Mouse (Mus musculus): Measurements from ENCODE around the gene Lsg1. TPM values are rescaled to one million over a fixed set of nuclear protein-coding genes. Genes with fewer than 3 reads are reported as not detected.

The Lsg1 gene
- 10 to 100 TPM; 16.3 to 17.5 TPM for total RNA-seq (2021)
- long read RNA-seq, experiment 1, transcript Lsg1-201 (14 exons, 3,180 nt), result major isoform, 6 of 10 reads
- long read RNA-seq, experiment 1, partial matches to known transcripts, result 4 of 10 reads
- long read RNA-seq, experiment 1, other reads (novel, unspliced or antisense), result 0 of 10 reads
- long read RNA-seq, experiment 2, transcript Lsg1-201 (14 exons, 3,180 nt), result major isoform, 11 of 16 reads
- long read RNA-seq, experiment 2, partial matches to known transcripts, result 5 of 16 reads
- long read RNA-seq, experiment 2, other reads (novel, unspliced or antisense), result 0 of 16 reads

DNA sequence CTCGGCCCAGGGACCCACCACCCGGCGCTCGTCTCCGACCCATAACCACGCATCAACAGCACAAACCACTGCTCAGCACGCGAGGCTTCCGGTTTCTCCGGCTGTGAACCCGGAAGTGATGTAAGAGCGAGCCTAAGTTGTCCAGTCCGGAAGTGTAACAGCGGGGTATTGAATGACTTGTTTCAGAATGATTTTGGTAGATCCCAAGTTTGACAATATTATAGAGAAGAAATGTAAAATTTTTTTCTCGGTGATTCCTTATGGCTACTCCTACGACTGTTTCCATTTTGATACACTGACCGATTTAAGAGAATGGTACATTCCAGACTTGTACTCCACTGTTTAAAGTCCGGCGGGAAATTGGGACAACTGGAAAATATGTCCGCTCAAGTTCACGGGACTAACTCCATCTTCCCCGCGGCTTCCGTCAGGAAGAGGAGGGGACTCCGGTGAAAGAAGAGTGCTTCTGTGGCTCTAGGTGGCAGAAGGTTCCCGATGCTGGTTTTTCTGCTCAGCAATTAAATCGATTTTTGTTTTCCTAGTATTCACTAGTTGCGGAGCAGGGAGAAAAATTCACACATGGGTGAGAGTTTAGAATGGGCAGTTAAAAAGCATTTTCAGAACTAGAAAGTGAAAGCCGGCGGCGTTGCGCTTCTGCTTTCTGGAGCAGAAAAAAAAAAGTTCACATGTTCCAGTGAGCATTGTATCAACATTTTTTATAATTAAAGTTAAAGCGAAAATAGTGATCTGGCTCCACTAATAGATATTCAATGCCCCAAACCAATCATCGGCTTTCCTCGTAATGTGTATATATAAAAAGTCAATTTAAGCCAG lies at the start of gene Lsg1:
Gene Lsg1 (minus strand): TSS at position 99 of the 834 bp plus-strand sequence.
- DNase-seq, result peak; percentile 75

DNA sequence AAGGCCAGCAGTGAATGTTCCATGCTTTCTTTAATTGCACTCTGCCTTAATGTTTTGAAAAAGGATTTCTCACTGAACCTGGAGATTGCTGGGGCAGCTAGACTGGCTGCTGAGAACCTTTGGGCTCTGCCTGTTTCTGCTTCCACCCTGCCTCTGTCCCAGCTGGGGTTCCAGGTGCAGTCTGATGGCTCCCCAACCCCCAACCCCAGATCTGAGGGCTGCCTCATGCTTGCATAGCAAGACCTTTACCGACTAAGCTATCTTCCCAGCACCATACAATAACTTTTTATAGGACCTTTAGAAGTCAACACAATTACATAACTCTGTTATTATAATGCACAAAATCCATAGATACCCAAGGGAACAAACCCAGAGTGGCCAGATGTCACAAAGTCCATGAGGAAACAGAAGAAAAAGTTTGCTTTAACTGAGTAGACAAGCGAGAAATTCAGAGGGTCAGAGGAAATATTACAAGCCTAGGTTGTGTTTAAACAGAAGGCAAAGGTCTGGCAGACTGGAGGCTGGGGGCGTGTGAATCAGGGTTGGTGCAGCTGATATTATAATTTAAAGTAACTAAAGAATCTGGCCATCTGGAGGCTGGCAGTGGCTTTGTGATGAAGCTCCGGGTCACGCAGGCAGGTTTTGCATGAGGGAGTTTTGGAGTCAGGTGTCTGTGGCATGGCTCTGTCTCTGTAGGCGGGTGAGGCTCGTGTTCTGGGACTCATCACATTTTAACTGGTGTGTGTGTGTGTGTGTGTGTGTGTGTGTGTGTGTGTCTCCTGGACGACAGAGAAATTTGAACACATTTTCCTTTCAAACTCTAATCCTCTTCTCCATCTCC lies 46.7 kb upstream of the Lsg1 start:
- no peak for DNase-seq

DNA sequence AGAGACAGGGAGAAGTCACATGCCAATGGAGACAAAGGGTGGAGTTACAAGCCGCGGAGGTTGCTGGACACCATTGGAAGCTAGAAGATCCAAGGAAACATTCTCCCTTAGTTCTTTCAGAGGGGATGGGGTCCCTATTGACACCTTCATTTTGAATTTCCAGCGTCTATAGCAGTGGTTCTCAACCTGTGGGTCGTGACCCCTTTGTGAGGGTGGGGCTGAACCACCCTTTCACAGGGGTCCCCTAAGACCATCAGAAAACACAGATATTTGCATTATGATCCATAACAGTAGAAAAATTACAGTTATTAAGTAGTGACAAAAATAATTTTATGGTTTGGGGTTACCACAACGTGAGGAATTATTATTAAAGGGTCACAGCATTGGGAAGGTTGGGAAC lies 42.1 kb upstream of the Lsg1 start:
- DNase-seq, result no peak

DNA sequence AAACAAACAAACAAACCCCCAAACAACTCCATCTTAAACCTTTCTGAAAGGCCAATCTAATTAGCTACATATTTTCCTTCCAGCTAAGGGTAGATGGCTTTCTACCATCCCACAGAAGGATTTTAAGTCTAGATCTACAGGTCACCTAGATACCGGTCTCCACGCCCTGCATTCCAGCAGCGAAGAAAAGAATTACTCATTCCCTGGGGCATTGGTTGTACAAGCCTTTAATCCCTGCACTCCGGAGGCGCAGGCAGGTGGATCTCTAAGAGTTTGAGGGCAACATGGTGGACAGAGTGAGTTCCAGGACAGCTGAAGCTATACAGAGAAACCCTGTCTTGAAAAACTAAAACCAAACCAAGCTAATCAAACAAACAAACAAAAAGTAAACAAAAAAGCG lies 41.0 kb upstream of the Lsg1 start:
- no peak for DNase-seq

DNA sequence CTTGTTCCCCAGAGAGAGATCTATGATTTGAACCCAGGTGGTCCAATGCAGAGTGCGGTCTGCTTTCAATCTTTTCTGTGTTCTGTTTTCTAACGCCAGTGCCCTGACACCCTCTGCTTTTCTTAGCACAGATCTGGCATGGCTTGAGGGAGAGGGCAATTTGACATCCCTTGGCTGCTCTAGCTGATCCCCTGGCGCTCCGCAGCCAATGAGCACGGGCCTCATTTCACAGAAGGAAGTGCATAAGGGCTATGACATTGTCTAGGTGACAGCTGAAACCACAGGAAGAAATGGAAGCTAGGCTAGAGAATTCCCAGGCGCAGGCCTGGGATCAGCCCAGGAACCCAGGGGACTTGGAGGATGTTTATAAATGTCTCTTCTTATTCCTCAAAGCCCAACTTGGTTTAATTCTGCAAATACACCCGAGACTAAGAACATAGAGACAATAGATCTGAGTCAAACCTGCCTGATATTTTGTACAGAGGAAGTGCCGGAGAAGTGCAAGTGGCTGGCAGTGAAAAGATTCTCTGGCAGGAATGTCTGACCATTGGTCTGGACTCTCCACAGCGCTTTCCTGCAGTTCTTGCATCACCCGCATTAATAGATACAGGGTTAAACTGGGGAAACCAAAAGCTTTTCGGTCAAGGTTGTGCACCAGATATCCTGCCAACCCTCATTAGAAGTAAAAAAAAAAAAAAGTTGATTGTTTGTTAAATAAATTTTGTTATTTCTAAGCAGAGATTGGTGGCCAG lies 40.4 kb upstream of the Lsg1 start:
- DNase-seq, result no peak

DNA sequence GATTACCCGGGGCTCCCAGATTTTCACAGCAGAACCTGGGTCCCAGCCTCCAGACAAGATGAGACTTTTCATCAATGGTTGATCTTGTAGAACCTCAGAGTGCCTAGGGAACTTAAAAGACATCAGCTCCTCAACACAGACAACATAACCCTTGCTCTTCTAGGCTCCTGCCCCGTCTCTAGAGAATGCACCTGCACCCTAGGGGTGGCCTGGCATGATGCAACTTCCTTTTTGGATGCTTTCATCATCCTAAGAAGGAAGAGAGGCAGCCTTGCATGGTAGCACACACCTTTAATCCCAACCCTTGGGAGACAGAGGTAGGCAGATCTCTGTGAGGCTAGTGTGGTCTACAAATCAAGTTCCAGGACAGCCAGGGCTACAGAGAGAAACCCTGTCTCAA lies 37.2 kb upstream of the Lsg1 start:
- DNase-seq, result no peak

DNA sequence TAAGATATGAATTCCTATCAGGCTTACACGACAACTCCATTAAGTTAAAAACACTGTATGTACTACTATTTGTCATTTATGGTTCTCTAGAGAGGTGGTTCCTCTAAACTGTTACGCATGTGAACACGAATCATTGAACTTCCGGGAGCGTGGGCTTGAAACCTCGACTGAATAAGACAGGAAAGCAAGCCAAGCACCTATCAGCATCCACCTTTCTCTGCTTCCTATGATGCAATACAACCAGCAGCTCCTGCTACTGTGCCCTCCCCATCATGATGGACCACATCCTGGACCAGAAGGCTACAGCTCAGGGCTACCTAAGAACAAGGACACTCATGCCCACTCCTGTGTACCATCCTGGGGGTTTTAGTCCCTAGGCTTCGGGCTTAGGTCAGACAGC lies 36.3 kb upstream of the Lsg1 start:
- DNase-seq, result no peak

DNA sequence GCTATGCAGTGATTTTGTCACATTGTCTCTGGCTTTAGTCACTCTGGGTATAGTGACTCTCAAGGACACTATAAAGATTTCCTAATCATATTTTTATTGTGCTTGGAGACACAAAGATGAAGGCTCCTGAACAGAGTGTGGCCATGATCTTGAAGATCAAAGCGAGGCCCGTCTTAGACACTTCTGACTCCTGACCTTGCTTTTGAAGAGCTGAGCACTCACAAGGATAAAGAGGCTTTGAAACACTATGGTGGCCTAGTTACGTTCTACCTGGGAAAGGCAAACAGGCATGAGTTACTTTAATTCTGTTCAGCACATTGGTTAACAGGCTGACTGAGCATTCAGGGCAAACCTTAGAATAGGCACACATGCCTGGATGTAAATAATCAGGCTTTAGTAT lies 28.9 kb upstream of the Lsg1 start:
- no peak for DNase-seq

DNA sequence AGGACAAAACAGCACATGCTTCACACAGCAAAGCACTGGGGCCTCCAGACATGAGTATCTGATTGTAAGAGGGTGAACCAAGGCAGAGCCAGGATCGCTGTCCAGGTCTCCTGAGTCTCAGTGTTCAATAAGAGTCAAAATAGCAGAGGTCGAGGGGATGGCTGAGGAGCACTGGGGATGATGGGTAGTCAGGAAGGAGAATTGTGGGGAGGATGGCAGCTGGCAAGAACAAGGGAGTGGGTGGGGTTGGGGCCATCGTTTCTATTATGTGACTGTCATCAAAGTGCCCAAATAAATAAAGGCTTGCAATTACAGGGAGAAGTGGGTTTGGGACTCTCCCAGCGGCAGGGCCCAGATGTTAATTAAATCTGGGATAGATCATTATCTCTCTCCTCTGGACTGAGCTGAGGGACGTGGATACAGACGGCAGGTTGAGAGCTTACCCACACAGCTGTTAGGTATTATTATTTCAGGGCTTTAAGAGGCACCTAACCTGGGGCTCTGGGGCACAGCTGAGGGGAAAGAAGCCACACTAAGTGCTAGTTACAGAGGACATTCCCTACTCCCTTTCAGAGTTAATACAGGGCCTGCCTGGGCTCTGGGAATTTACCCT lies 27.4 kb upstream of the Lsg1 start:
- no peak for DNase-seq

DNA sequence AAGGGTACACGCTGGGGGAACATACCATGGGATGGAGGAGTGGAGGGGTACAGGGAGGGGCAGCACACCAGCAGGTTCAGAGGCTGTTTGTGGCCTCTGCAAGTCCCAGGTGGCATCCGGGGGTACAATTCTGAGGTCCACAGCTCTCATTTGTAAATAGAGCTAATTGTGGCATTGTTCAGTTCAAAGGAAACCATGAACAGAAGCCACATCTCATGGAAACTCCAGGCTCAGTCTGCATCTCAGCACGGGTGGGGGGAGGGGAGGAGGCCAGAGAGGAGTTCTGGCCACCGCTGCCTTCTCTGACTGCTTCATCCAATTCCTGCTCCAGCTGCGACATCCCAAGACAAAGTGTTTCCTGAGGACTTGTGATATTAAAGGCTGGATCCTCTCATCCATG lies 26.7 kb upstream of the Lsg1 start:
- no peak for DNase-seq

DNA sequence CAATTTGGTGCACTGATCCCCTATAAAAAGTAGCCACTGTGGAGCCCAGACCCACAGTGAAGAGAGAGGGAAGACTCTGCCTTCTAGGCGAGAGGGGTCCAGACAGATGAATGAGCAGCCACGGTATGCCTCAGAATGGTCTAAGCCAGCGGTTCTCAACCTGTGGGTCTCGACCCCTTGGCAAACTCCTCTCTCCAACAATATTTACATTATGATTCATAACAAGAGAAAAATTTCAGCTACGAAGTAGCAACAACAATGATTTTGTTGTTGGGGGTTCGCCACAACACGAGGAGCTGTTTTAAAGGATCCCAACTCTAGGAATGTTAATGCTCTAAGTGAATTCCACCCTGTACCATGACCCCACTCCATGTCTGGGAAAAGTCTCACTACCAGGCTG lies 25.7 kb upstream of the Lsg1 start:
- no peak for DNase-seq

DNA sequence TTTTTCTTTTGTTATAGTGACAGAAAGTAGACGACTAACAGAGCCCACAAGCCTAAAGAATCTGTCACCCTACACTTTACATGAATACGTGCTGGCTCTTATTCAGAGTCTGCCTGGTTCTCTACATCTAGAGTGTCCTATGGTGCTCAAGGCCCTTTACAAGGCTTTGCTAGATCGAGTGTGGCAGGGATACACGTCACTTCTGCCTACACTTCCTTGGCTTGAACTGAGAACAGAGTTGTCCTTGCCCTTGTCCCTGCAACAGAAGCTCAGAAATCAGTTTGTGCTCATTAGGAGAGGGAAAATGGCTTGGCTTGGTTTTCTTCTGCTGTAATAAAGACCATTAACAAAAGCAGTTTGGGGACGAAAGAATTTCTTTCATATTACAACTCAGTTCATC lies 23.9 kb upstream of the Lsg1 start:
- no peak for DNase-seq

DNA sequence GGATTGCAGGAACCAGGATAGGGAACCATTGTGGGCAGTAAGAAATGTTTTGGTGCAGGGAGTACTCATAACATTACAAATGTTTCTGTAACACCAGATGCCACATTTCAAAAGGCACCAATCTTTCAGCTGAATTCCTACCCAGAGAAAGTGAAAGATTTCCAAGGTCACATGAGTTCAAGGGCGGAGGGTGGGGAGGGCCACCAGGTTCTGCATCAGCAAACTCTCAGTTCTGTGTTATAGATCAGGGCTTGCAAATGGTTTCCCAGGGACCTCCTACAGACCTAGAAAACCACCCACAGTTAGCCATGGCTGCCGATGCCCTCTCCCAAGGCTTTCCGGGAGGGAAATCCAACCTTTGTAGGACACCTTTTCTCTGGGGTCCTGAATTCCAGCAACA lies 20.5 kb upstream of the Lsg1 start:
- DNase-seq, result no peak

DNA sequence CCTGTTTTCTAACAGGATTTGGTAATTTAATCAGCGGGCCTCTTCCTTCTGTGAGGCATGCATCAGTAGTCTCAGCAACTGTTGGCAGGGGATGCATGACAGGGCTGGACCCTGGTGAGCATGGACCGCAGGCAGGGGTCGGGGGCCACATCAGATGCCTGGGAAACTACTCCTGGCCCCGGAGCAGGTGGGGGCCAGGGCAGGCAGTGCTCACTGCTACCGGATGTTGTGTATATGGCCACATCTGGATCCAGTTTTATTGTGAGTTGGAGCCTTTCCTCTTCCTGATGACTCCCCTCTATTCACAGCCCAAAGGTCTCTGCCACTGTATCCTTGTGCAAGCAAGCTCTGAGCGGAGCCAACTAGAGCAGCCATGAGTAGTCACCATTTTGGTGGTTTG lies 18.1 kb upstream of the Lsg1 start:
- no peak for DNase-seq

DNA sequence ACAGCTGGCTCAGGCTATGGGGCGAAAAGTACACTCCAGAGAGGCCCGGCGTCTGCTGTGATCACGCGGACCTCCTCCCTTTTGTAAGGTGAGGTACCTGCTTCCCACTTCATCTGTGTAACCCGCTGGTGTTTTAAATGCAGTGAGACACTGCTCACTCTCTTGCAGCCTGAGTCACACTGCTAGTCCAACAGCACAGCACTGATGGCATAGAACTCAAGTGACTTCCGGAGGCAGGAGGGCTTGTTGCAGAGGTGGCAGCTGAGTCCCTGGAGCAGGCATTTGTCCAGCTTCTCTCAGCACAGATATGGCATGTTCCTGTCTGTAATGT lies 17.4 kb upstream of the Lsg1 start:
- DNase-seq, result no peak

DNA sequence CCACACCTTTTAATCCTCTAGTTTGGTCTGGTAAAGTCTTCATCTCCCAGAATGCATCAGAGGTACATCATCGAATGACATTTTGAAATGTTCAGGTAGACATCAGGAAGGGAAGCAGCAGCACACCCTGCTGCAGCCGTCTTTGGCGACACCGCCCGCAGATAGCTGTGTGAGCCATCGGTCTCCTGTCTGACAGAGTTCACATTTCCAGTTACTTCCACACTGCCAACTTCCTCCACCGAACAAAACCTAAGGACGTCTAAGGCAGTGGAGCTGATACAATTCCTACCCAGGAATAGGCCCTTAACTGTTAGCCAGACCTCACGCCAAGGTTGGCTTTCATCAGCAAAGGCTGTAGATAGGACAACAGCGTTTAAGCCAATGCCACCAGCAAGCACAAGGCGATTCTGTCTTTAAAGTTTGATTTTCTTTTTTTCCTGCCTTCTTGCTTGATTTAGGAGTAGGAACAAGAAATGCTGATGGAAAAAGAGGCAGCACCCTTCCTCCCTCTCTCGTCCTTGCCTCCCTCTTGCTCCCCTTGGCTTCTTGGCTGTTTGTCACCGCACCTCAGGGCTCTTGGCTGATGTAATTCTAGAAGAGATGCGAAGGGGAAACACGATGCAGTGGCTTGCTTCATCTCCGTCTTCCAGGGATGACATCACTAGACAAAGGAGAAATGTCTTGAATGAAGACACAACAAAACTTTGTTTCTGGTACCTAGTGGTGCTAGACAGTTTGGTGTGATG lies 16.8 kb upstream of the Lsg1 start:
- DNase-seq, result no peak

DNA sequence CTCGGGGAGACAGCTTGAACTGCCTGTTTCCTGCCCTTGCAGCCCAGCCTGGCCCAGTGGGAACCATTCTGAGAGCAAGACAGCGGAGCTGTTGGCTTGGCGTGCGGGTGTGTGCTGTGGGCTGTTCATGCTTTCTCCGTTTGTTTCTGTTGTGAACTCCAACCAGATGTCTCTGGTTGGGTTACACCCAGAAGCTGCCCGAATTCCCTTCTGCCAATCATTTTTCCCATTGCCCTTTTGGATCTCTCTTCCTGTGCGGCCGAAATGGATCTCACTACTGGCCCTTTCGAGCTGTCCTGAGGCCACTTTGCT lies 16.1 kb upstream of the Lsg1 start:
- peak; percentile 64 for DNase-seq

DNA sequence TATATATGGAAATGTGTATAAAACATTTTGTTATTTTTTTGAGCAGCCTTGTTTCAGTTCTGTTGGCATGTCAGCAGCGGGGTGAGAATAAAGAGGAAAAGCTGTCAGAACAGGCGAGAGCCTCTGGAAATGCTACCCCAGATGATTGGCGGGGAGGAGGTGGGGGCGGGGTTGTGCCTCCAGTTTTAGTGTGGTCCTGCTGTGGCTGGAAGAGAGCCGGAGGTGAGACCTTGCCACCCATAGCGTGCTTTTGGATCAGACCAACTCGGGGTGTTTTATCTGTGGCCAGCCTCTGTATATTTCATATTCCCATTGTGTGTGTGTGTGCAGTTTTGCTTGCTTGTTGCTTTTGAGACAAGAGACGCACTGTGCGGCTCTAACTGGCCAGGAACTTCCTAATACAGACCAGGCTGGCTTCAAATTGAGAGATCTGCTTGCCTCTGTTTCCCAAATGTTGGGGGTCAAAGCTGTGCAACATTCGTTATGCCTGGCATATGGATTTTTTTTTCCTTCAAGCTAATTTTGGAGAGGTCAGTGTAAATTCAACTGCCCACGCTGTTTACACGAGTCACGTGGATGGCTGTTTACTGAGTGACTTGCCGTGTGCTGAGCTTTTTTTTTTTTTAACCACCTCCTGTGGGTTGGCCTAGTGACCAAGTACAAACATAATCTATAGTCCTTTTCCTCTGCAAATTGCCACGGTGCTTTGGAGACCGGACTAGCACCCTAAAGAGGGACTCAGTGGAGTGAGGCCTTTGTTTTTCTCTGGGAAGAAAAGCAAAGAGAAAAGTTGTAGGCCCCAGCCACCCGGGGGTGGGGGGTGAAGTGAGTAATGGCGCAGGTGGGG lies 15.5 kb upstream of the Lsg1 start:
- no peak for DNase-seq

DNA sequence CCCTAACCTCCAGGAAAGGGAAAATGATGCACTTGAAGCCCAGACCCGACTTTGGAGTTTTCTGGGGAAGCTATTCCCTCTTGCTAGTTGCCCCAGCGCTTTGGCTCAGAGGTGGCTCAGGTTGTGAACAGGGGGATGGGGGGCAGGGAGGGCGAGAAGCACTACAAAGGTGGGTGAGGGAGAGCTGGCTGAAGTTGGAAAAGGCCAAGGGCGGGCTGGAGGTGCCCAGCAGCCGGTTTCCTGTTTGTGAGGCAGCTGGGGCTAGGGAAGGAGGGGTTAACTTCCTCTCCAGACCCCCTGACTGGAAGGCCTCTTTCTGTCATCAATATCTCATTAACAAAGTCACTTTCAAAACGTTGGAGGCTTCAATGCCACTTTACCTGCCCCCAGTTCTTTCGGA lies 14.6 kb upstream of the Lsg1 start:
- DNase-seq, result no peak
